In the genomic region with DNA sequence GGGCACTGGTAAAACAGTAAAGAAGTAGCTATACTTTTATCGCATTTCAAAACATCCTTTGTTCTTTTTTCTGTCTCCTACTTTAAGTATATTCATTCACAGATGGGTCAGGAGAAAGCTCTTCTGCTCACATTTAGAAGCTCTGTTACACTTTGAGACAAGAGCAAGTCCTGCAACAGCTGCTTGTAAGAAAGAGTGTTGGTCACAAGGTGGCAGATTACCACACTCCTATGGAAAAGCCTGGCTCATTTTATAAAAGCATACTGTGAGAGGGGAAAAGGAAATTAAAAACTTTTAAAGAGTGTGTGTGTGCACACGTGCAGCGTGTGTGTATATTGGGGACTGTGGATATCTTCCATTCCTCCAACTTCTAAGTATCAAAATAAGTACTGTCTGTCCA, we compare ENCODE assay signal across 22 mouse cellular contexts.
DNase-seq lines count a peak whose midpoint lies in the region; ATAC-seq and TF ChIP-seq lines count a peak whose summit lies in the region.
"Had no signal": no experiment of that assay in that cellular context is flagged by ENCODE, and none has a peak within 500 bp of the region (broad histone marks: within the 10 kb centered on the region; RNA-seq: fewer than 3 reads in every experiment).

No protein-coding gene starts in this region.

- 40% methylated on average over 3 of the region's 3 CpGs for WGBS in heart, embryonic 15.5 days
- WGBS in stomach, postnatal 0 days, result 73% methylated on average over 3 of the region's 3 CpGs

- no peak for TF ChIP-seq EP300 in stomach, postnatal 0 days (optimal IDR thresholded peaks at IDR 0.05)

- intact Hi-C loops in gastrocnemius, adult 2 months (cut with DNase I), result loop anchor here (5.0 kb wide), 1 partner anchor 364 kb away; no protein-coding TSS in a partner anchor
- intact Hi-C loops in heart, postnatal 25 days (cut with DNase I), result no loop called here
- intact Hi-C loops in left cerebral cortex, postnatal 14 days (cut with DNase I), result no loop called here
- intact Hi-C loops in left cerebral cortex, postnatal 10 days (cut with DNase I), result no loop called here

- H3K27me3 ChIP-seq in heart, embryonic 15.5 days, result no peaks in the 10 kb centered on the region
- no peaks in the 10 kb centered on the region for H3K27me3 ChIP-seq in stomach, postnatal 0 days (ENCODE audit: control insufficient read depth, insufficient read depth, low read length)
- H3K27me3 ChIP-seq: hindbrain, embryonic 12.5 days; limb, embryonic 13.5 days; lung, embryonic 15.5 days had no signal

- no peak for DNase-seq in gastrocnemius, adult 2 months
- no peak for DNase-seq in gastrocnemius, postnatal 4 days (ENCODE audit: low spot score in 2 of 2)
- DNase-seq in heart, postnatal 25 days (ENCODE audit: low spot score), result no peak
- DNase-seq in left cerebral cortex, postnatal 14 days (ENCODE audit: low spot score in 2 of 2), result peak; percentile 2 to 12
- no peak for DNase-seq in left cerebral cortex, postnatal 10 days (ENCODE audit: extremely low spot score in 1 of 2, low spot score in 2 of 2)
- no peak for DNase-seq in stomach, postnatal 0 days (ENCODE audit: low spot score)
- DNase-seq: adrenal gland, postnatal 14 days; cerebellum, adult 2 months; cerebellum, postnatal 14 days; gastrocnemius, postnatal 36 days; kidney, adult 9 months; kidney, postnatal 10 days; layer of hippocampus, postnatal 36 days had no signal

- no peak overlapping the region for H3K27ac ChIP-seq in gastrocnemius, adult 2 months
- peak overlapping the region; percentile 58 for H3K27ac ChIP-seq in heart, embryonic 15.5 days
- no peak overlapping the region for H3K27ac ChIP-seq in stomach, postnatal 0 days (replicated peaks)
- H3K27ac ChIP-seq: hindbrain, embryonic 12.5 days; limb, embryonic 13.5 days; lung, embryonic 15.5 days; midbrain, embryonic 10.5 days had no signal

- H3K4me3 ChIP-seq in gastrocnemius, adult 2 months, result no peak overlapping the region
- H3K4me3 ChIP-seq in heart, embryonic 15.5 days, result no peak overlapping the region
- no peak overlapping the region for H3K4me3 ChIP-seq in stomach, postnatal 0 days (ENCODE audit: low read depth, low read length)
- H3K4me3 ChIP-seq: erythroblast, embryonic 14.5 days; hindbrain, embryonic 12.5 days; limb, embryonic 13.5 days; lung, embryonic 15.5 days; midbrain, embryonic 10.5 days had no signal

- TF ChIP-seq CTCF in gastrocnemius, adult 2 months (IDR thresholded peaks at IDR 0.05), result peak; percentile 33
- peak; percentile 20; the same call in 1 of the 2 replicates for TF ChIP-seq CTCF in stomach, postnatal 0 days (IDR thresholded peaks at IDR 0.05; ENCODE audit: low read depth)

- no peak for ATAC-seq in heart, embryonic 15.5 days (replicated peaks; ENCODE audit: insufficient number of reproducible peaks, insufficient read depth, low FRiP score, low read depth)
- ATAC-seq in stomach, postnatal 0 days (ENCODE audit: low FRiP score, low TSS enrichment), result no peak
- ATAC-seq: intestine, postnatal 0 days had no signal

- H3K4me1 ChIP-seq in heart, embryonic 15.5 days (replicated peaks), result no peaks in the 10 kb centered on the region
- H3K4me1 ChIP-seq in stomach, postnatal 0 days (replicated peaks; ENCODE audit: control insufficient read depth, insufficient read depth), result no peaks in the 10 kb centered on the region
- H3K4me1 ChIP-seq: hindbrain, embryonic 12.5 days; limb, embryonic 13.5 days; lung, embryonic 15.5 days; midbrain, embryonic 10.5 days had no signal

- H3K9ac ChIP-seq in heart, embryonic 15.5 days, result no peak overlapping the region
- H3K9ac ChIP-seq in stomach, postnatal 0 days (ENCODE audit: low read length), result no peak overlapping the region
- H3K9ac ChIP-seq: hindbrain, embryonic 12.5 days; limb, embryonic 13.5 days; lung, embryonic 15.5 days had no signal

- no peaks in the 10 kb centered on the region for H3K9me3 ChIP-seq in heart, embryonic 15.5 days (replicated peaks)
- no peaks in the 10 kb centered on the region for H3K9me3 ChIP-seq in stomach, postnatal 0 days (ENCODE audit: control insufficient read depth, low read length)
- H3K9me3 ChIP-seq: hindbrain, embryonic 12.5 days; limb, embryonic 13.5 days; lung, embryonic 15.5 days; midbrain, embryonic 10.5 days had no signal

- no peaks in the 10 kb centered on the region for H3K36me3 ChIP-seq in heart, embryonic 15.5 days
- H3K36me3 ChIP-seq in stomach, postnatal 0 days (ENCODE audit: control insufficient read depth, insufficient read depth, low read length), result no peaks in the 10 kb centered on the region
- H3K36me3 ChIP-seq: hindbrain, embryonic 12.5 days; limb, embryonic 13.5 days; lung, embryonic 15.5 days; midbrain, embryonic 10.5 days had no signal

- H3K4me2 ChIP-seq in heart, embryonic 15.5 days, result 0 out of 2 replicates have a peak overlapping the region, but pooled peaks have one; percentile 10
- H3K4me2 ChIP-seq in stomach, postnatal 0 days (replicated peaks; ENCODE audit: low read depth), result no peak overlapping the region
- H3K4me2 ChIP-seq: heart, embryonic 11.5 days; hindbrain, embryonic 12.5 days; limb, embryonic 13.5 days; liver, embryonic 11.5 days; lung, embryonic 15.5 days had no signal

Comparison
In these comparisons a context has a peak if more than half of its experiments do, and no peak if none do; other contexts are left out.
1. DNase-seq: peak in left cerebral cortex, postnatal 14 days (2 of 2); none in gastrocnemius, adult 2 months (single experiment), gastrocnemius, postnatal 4 days (0 of 2), heart, postnatal 25 days (single experiment), left cerebral cortex, postnatal 10 days (0 of 2) and stomach, postnatal 0 days (single experiment).